Mouse (Mus musculus): ENCODE results near the gene Npff. TPM values are rescaled to one million over a fixed set of nuclear protein-coding genes. Genes with fewer than 3 reads are reported as not detected.

The Npff gene
- polyA plus RNA-seq, 1 experiment from 2014 or later, result 1.6 TPM

DNA sequence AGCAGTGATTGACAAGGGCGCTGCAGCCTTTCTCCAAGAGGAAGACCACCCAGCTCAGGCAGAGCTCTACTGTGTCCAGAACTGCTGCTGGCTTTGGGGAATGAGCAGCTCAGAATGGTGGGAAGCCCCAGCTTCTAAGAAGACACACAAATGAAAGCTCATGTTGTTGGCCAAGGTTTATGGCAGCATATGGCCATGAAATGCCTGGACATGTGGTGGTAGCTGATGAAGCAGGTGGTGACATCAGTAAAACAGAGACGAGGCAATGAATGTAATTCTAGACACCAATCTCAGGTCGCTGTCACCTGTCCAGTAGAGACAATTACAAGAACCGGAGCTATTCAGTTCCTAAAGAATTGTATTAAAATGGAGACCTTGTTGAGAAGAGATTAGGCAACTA, 20.1 kb upstream of the Npff start:
- H3K27me3 ChIP-seq, result no peaks in the 10 kb centered on the region
- no peak for ATAC-seq
- peaks cover 66% of the 10 kb centered on the region for H3K36me3 ChIP-seq (ENCODE audit: poor library complexity, severe bottlenecking)
- H3K27ac ChIP-seq, result no peak overlapping the region
- no peaks in the 10 kb centered on the region for H3K9me3 ChIP-seq (replicated peaks)
- H3K9ac ChIP-seq, result no peak overlapping the region
- 85% methylated on average over 4 of the region's 4 CpGs for WGBS
- H3K4me1 ChIP-seq, result peaks cover 16% of the 10 kb centered on the region
- no peak overlapping the region for H3K4me3 ChIP-seq
- no peak overlapping the region for H3K4me2 ChIP-seq

DNA sequence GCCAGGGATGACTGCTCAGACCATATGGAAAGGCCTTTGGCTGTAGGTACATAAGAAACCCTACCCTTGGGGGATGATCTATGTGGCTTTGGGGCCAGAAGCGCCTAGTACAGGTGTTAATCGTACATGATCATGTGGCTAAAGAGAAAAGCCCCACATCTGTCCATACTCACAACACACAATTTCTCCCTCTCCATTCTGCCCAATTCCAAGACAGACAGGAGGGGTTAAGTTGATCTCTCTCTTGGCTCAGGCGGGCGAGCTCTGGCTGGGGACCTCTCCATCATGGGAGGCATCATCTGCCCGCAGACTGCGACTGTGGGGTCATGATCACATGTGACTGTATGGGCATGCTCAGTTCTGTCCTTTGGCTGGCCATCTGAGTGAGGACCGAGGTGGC, 9.2 kb upstream of the Npff start:
- H3K27ac ChIP-seq, result no peak overlapping the region
- H3K4me3 ChIP-seq, result no peak overlapping the region
- no peaks in the 10 kb centered on the region for H3K9me3 ChIP-seq (replicated peaks)
- no peaks in the 10 kb centered on the region for H3K27me3 ChIP-seq
- no peak overlapping the region for H3K4me2 ChIP-seq
- no peak for ATAC-seq
- peaks cover 72% of the 10 kb centered on the region for H3K36me3 ChIP-seq (ENCODE audit: poor library complexity, severe bottlenecking)
- H3K4me1 ChIP-seq, result no peaks in the 10 kb centered on the region
- 97% methylated on average over 7 of the region's 7 CpGs for WGBS
- no peak overlapping the region for H3K9ac ChIP-seq

DNA sequence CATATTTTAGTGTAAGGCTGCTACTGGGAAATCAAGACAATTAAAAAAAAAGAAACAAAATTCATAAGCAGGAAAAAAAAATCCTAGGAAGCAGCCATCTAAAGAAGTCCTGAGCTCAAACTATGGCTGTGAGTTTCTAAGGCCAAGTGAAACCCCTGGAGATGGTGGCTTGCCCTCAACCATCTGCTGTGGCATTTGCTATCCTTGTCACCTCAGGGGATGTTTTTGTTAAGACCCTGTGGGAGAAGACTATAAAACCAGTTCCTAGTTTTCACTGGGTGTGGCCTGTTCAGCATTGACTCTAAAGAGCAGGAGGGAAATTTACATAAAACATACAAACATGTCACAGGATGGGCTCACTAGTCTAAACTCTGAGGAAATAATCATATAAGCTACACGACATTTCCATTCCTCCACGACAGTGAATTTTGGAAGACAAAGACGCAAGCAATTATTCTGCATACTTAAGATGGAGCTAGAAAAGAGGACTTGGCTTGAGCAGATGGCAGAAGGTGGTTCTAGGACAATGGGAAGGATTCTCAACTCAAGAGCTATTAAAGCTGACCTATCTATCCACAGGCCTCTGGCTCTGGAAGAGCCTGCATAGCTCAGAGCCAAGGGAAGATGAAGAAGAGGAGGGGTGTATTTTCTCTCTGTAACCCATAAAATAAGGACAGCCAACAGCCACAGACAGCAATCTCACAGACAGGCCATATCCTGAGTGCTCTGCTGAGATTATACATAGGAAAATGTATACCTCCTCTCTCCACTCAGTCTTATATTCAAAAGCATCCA, 7.6 kb upstream of the Npff start:
- Histone ChIP-seq H3K9me3 (replicated peaks) (no peaks in the 10 kb centered on the region), H3K27ac (no peak overlapping the region), H3K9ac (no peak overlapping the region), H3K4me2 (no peak overlapping the region), H3K36me3 (ENCODE audit: poor library complexity, severe bottlenecking) (peaks cover 79% of the 10 kb centered on the region), H3K4me3 (no peak overlapping the region), H3K27me3 (no peaks in the 10 kb centered on the region), H3K4me1 (no peaks in the 10 kb centered on the region)
- ATAC-seq, result no peak
- 90% methylated on average over 3 of the region's 3 CpGs for WGBS

DNA sequence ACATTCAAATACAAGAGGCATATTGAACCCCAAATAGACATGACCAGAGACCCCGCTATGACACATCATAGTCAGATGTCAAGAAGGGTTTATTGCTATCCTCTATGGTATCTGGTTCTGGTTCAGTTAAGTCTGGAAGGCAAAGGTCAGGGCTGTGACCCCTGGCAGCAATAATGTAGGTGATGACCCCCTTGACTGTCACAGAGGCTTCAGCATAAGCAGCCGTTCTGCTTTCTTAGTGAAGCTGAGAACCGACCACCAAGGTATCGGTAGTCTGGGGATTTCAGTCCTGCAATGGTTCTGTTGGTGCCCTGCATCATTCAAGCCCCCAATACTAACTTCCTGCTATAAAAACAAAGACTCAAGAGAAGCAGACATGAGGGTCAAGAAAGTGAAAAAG, 6.8 kb upstream of the Npff start:
- no peak overlapping the region for H3K4me3 ChIP-seq
- H3K4me2 ChIP-seq, result no peak overlapping the region
- H3K9me3 ChIP-seq (replicated peaks), result no peaks in the 10 kb centered on the region
- ATAC-seq, result no peak
- no peaks in the 10 kb centered on the region for H3K4me1 ChIP-seq
- H3K9ac ChIP-seq, result no peak overlapping the region
- whole genome bisulfite sequencing, result 94% methylated on average over 4 of the region's 4 CpGs
- H3K36me3 ChIP-seq (ENCODE audit: poor library complexity, severe bottlenecking), result peaks cover 74% of the 10 kb centered on the region
- H3K27ac ChIP-seq, result no peak overlapping the region
- H3K27me3 ChIP-seq, result no peaks in the 10 kb centered on the region

DNA sequence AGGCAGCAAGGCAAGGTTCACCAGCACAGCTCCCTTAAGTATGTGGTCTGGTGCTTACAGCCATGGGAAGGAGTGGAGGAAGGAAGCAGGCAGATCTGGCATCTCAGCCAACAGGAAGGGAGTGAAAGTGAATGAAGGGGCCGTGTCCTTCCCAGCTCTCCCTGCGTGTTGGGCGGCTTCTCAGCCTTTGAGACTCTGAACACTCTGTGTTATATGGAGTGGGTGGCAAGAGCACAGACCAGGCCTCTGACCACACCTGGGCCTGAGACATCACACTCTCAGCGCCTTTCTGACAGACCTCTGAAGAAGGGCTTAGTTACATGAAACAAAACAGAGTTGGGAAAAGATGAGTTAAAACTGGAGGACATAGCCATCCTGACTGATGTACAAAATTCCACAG, 5.8 kb upstream of the Npff start:
- ATAC-seq, result no peak
- 82% methylated on average over 4 of the region's 4 CpGs for WGBS
- Histone ChIP-seq H3K4me2 (no peak overlapping the region), H3K27ac (no peak overlapping the region), H3K4me3 (no peak overlapping the region), H3K9me3 (replicated peaks) (no peaks in the 10 kb centered on the region), H3K4me1 (no peaks in the 10 kb centered on the region), H3K9ac (no peak overlapping the region), H3K27me3 (no peaks in the 10 kb centered on the region), H3K36me3 (ENCODE audit: poor library complexity, severe bottlenecking) (peaks cover 70% of the 10 kb centered on the region)

DNA sequence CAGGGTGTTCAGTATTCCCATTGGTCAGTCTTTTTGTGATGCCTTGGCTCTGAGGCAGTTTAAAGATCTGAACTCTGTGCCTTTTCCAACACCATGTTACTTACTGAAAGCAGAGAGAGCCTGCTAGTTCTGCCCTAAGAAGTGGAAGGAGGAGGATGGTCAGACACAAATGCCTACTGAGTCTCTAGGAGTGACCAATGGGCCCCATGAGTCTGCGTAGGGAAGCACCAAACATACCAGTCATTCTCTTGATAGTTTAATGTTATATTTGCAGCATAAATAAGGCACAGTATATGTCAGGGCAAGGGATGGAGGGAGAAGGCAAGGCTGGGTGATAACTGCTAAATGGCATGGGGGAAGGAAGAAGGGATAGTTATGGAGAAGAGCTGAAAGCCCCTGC, 3.7 kb upstream of the Npff start:
- no peaks in the 10 kb centered on the region for H3K9me3 ChIP-seq (replicated peaks)
- no peaks in the 10 kb centered on the region for H3K27me3 ChIP-seq
- no peaks in the 10 kb centered on the region for H3K4me1 ChIP-seq
- no peak for ATAC-seq
- H3K9ac ChIP-seq, result no peak overlapping the region
- WGBS, result 97% methylated on average over 1 of the region's 1 CpGs
- no peak overlapping the region for H3K4me3 ChIP-seq
- H3K27ac ChIP-seq, result no peak overlapping the region
- H3K4me2 ChIP-seq, result no peak overlapping the region
- peaks cover 63% of the 10 kb centered on the region for H3K36me3 ChIP-seq (ENCODE audit: poor library complexity, severe bottlenecking)

DNA sequence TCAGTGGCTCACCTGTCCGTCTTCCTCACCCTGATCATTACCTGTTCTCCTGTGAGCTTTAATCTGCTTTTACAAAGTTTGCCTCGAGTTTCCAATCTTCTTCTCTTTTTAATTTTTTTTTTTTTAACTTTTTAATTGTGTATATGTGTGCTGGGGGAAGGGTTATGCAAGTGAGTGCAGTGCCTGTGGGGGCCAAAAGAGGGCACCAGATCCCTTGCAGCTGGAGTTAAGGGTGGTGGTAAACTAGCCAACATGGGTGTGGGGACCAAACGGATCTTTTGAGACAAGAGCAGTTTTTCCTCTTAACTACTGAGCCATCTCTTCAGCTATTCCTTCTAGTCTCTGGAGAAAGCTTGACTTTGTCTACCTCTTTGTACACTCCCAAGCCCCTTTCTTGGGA, 3.2 kb upstream of the Npff start:
- Histone ChIP-seq H3K4me2 (no peak overlapping the region), H3K27me3 (no peaks in the 10 kb centered on the region), H3K4me3 (no peak overlapping the region), H3K27ac (no peak overlapping the region), H3K9me3 (replicated peaks) (no peaks in the 10 kb centered on the region), H3K9ac (no peak overlapping the region), H3K36me3 (ENCODE audit: poor library complexity, severe bottlenecking) (peaks cover 60% of the 10 kb centered on the region), H3K4me1 (no peaks in the 10 kb centered on the region)
- WGBS, result 80% methylated on average over 3 of the region's 3 CpGs
- ATAC-seq, result no peak

DNA sequence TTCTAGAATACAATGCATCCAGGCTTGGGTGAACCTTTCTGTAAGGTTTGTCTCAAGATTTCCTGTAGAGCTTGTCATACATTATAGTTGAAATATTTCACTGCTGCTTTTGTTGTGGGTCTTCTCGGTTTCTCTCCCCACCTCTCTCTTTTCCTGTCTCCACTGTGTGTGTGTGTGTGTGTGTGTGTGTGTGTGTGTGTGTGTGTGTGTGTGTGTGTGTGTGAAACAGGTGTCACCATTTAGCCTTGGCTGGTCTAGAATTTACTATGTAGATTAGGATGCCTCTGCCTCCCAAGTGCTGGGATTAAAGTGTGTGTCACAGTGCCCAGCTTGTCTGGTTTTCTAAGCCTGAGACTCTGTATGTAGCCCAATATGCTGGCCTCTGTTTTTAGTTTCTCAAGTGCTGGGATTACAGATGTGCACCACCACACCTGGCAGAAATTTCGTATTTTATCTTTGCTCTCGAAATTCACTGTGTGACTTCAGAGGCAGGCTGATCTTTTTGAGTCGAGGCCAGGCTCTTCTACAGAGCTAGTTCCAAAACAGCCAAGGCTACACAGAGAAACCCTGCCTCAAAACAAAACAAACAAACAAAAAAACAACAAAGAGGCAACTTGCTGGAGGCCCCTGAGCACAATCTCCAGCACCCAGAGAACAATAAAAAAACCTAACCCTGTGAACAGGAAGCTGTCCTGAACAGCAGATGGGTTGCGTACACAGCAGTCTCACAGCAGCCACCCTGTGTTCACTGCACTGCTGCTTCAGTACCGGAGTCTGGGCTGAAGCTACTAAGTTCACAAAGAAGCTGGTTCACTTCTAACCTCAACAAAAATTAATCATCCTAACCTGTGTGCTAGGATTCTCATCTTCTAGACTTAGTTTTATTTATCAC, 1.6 kb upstream of the Npff start:
- H3K36me3 ChIP-seq (ENCODE audit: poor library complexity, severe bottlenecking), result peaks cover 63% of the 10 kb centered on the region

DNA sequence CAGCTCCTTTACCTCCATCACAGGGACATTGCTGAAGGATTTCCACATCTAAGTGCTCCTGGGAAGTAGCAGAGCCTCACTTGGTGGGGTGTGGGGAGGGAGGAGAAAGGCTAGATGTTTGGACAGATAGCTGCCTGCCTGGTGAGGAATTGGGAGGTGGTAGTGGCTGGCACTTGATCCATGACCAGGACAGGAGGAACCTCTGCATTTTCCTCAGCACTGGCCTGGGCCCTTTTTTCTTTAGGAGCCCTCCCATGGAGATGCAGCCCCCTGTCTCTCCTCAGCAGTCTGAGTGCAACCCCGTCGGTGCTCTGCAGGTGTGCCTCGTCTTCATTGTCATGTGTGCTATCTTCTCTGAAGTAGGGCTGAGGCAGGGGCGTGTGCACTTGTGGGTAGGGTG, 3.3 kb downstream of the Npff start:
- peaks cover 35% of the 10 kb centered on the region for H3K36me3 ChIP-seq (ENCODE audit: poor library complexity, severe bottlenecking)
- H3K27ac ChIP-seq, result no peak overlapping the region
- no peak overlapping the region for H3K9ac ChIP-seq
- WGBS, result 77% methylated on average over 4 of the region's 4 CpGs
- no peak for ATAC-seq
- no peak overlapping the region for H3K4me2 ChIP-seq
- H3K4me1 ChIP-seq, result peaks cover 12% of the 10 kb centered on the region
- H3K9me3 ChIP-seq (replicated peaks), result no peaks in the 10 kb centered on the region
- H3K4me3 ChIP-seq, result no peak overlapping the region
- H3K27me3 ChIP-seq, result no peaks in the 10 kb centered on the region

More for the DNA sequence above, 1.6 kb upstream of the Npff start:
- 89% methylated on average over 6 of the region's 6 CpGs for WGBS
- no peak overlapping the region for H3K9ac ChIP-seq
- no peaks in the 10 kb centered on the region for H3K27me3 ChIP-seq
- H3K4me1 ChIP-seq, result no peaks in the 10 kb centered on the region
- H3K4me2 ChIP-seq, result no peak overlapping the region
- no peak overlapping the region for H3K27ac ChIP-seq
- no peak for ATAC-seq
- H3K4me3 ChIP-seq, result no peak overlapping the region
- H3K9me3 ChIP-seq (replicated peaks), result no peaks in the 10 kb centered on the region

DNA sequence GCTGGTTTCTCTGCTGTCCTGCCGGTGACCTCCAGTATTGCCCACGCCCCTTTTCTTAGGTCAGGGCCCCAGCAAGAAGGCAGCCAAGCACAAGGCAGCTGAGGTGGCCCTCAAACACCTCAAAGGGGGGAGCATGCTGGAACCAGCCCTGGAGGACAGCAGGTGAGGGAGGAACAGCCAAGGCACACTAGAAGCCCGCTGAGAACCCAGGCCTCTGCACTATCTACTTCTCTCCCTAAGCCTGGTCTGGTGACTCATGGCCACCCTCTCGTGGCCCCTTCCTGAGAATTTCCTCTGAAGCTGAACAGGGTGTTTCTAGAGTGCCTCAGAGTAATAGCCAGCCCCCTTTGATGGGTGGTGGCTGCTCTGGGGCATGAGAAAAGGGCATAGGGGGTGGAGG, 4.3 kb downstream of the Npff start:
- Histone ChIP-seq H3K9ac (no peak overlapping the region), H3K9me3 (replicated peaks) (no peaks in the 10 kb centered on the region), H3K4me1 (peaks cover 21% of the 10 kb centered on the region), H3K27me3 (no peaks in the 10 kb centered on the region), H3K4me2 (no peak overlapping the region), H3K36me3 (ENCODE audit: poor library complexity, severe bottlenecking) (peaks cover 35% of the 10 kb centered on the region), H3K27ac (no peak overlapping the region), H3K4me3 (no peak overlapping the region)
- no peak for ATAC-seq
- 94% methylated on average over 4 of the region's 4 CpGs for WGBS

DNA sequence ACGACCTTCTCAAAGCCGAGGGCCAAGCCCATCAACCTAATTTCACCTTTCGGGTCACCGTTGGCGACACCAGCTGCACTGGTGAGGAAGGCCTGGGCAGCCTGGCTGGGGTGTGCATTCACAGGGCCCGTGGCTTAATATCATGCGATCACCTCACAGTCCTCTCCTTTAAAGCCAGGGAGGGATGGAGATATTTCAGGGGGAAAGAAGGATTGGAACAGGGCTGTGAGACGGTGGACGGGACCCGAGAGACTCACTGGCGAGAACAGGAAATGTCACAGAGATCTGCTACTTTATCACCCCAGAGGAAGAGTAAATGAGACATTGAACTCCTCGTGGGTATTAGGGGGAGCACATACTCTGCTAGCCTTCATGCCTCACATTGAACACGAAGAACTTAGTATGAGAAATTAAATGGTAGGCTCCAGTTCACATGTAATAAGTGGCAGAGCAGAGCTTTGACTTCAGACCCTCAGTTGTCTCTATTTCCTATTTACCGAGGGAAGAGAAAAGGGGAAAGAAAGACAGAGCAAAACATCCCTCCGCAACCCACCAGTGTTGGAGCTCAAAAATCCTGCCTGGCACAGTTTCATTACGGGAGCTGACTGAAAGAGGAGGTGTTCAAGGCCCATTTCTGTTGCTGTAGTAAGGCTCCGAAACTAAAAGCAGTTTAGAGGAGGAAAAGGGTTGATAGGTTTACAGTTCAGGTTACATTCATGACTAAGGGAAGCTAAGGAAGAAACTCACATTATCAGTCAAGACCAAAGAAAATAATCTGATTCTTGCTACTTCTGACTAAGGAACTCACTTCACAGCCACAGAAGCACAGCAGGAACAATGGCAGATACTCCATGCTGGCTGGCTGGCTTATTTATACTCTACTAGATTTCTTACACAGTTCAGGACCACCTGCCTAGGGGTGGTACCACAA, 5.3 kb downstream of the Npff start:
- Histone ChIP-seq H3K4me2 (peak overlapping the region; percentile 81), H3K27me3 (no peaks in the 10 kb centered on the region), H3K9me3 (replicated peaks) (no peaks in the 10 kb centered on the region), H3K9ac (peak overlapping the region; percentile 83), H3K36me3 (ENCODE audit: poor library complexity, severe bottlenecking) (peaks cover 35% of the 10 kb centered on the region), H3K4me1 (peaks cover 31% of the 10 kb centered on the region), H3K4me3 (peak overlapping the region; percentile 72), H3K27ac (peak overlapping the region; percentile 97)
- WGBS, result 72% methylated on average over 17 of the region's 17 CpGs
- no peak for ATAC-seq

DNA sequence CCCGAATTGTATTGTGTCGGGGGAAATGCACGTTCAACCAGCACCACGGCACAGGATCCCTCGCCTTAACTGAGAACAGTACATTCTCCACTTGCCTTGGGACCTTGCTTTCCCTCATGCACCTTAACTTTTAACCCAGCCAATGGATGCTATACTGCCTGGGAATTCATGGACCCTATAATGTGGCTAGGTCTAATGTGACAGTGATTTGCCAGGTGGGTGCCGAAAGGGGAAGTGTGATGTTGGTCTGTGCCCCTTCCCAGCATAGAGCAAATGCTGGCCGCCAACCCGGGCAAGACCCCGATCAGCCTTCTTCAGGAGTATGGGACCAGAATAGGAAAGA, 5.9 kb downstream of the Npff start:
- no peaks in the 10 kb centered on the region for H3K9me3 ChIP-seq (replicated peaks)
- H3K4me1 ChIP-seq, result peaks cover 34% of the 10 kb centered on the region
- WGBS, result 22% methylated on average over 9 of the region's 9 CpGs
- H3K4me2 ChIP-seq, result peak overlapping the region; percentile 81
- H3K27ac ChIP-seq, result peak overlapping the region; percentile 97
- no peak for ATAC-seq
- peak overlapping the region; percentile 72 for H3K4me3 ChIP-seq
- H3K27me3 ChIP-seq, result no peaks in the 10 kb centered on the region
- H3K36me3 ChIP-seq (ENCODE audit: poor library complexity, severe bottlenecking), result peaks cover 29% of the 10 kb centered on the region
- peak overlapping the region; percentile 83 for H3K9ac ChIP-seq

Data from forebrain, embryonic 13.5 days (tissue).